In the genomic region with DNA sequence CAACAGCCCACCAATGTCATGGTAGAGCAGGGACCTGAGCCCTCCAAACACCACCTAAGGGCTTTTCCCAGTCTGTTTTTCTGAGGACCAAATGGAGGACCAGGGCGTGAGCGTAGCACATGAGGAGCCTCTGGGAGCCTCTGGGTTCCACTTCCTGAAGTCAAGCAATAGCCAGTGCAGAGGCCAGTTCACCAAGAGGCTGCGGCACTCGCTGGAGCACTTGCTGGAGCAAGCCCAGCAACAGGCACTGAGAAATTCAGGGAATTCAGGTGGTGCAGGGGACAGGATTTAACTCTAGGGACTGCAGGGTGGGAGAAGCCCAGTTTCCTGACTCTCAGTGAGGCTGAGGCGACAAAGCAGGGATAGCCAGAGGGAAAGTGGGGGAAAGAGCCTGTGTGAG, we compare ENCODE assay signal across 11 mouse cellular contexts. TPM values are rescaled to one million over a fixed set of nuclear protein-coding genes. Genes with fewer than 3 reads are reported as not detected.
A peak's percentile ranks its signal among the peaks of the same experiment; 100 is the strongest.
DNase-seq lines count a peak whose midpoint lies in the region; ATAC-seq and TF ChIP-seq lines count a peak whose summit lies in the region.
"Had no signal": no experiment of that assay in that cellular context is flagged by ENCODE, and none has a peak within 500 bp of the region (broad histone marks: within the 10 kb centered on the region; RNA-seq: fewer than 3 reads in every experiment).

No protein-coding gene starts in this region.

- H3K27ac ChIP-seq in kidney, embryonic 15.5 days, result peak overlapping the region; percentile 82
- peak overlapping the region; percentile 87 for H3K27ac ChIP-seq in cortical plate, adult 2 months (ENCODE audit: insufficient read depth, low read length)
- H3K27ac ChIP-seq in embryonic facial prominence, embryonic 15.5 days (replicated peaks), result peak overlapping the region; percentile 88

- ATAC-seq in kidney, embryonic 15.5 days (replicated peaks; ENCODE audit: low FRiP score), result no peak
- ATAC-seq in embryonic facial prominence, embryonic 15.5 days (ENCODE audit: insufficient number of reproducible peaks, low FRiP score, low TSS enrichment, low read depth), result no peak
- ATAC-seq in erythroblast, adult 5-6 weeks (replicated peaks; ENCODE audit: low FRiP score, poor library complexity, severe bottlenecking), result no peak

- no peak overlapping the region for H3K9ac ChIP-seq in kidney, embryonic 15.5 days
- no peak overlapping the region for H3K9ac ChIP-seq in embryonic facial prominence, embryonic 15.5 days

- H3K9me3 ChIP-seq in kidney, embryonic 15.5 days (replicated peaks), result no peaks in the 10 kb centered on the region
- no peaks in the 10 kb centered on the region for H3K9me3 ChIP-seq in embryonic facial prominence, embryonic 15.5 days (replicated peaks)
- H3K9me3 ChIP-seq: forebrain, embryonic 10.5 days; neural tube, embryonic 13.5 days had no signal

- no peak overlapping the region for H3K4me2 ChIP-seq in kidney, embryonic 15.5 days
- H3K4me2 ChIP-seq in embryonic facial prominence, embryonic 15.5 days (replicated peaks), result no peak overlapping the region
- H3K4me2 ChIP-seq: neural tube, embryonic 13.5 days had no signal

- H3K36me3 ChIP-seq in kidney, embryonic 15.5 days, result peaks cover 32% of the 10 kb centered on the region
- H3K36me3 ChIP-seq in embryonic facial prominence, embryonic 15.5 days, result peaks cover 24% of the 10 kb centered on the region

- H3K4me1 ChIP-seq in kidney, embryonic 15.5 days, result peaks cover 40% of the 10 kb centered on the region
- no peaks in the 10 kb centered on the region; the same call in none of the 2 replicates for H3K4me1 ChIP-seq in cortical plate, adult 2 months (ENCODE audit: control insufficient read depth, insufficient read depth, low read length)
- peaks cover 46% of the 10 kb centered on the region for H3K4me1 ChIP-seq in embryonic facial prominence, embryonic 15.5 days

- 62% methylated on average over 5 of the region's 5 CpGs for WGBS in kidney, embryonic 15.5 days
- WGBS in embryonic facial prominence, embryonic 15.5 days, result 45% methylated on average over 5 of the region's 5 CpGs

- H3K4me3 ChIP-seq in kidney, embryonic 15.5 days (replicated peaks), result no peak overlapping the region
- H3K4me3 ChIP-seq in cortical plate, adult 2 months (ENCODE audit: insufficient read depth, low read length), result no peak overlapping the region
- H3K4me3 ChIP-seq in embryonic facial prominence, embryonic 15.5 days (replicated peaks), result no peak overlapping the region
- H3K4me3 ChIP-seq: forebrain, embryonic 10.5 days; neural tube, embryonic 13.5 days had no signal

- DNase-seq in kidney, adult 11 months, result no peak
- DNase-seq in kidney, postnatal 36 days, result peak; percentile 28 to 42
- no peak for DNase-seq in adrenal gland, adult 18-20 months (ENCODE audit: low spot score in 2 of 2)
- DNase-seq: cerebellum, adult 18-20 months had no signal

- no peak for TF ChIP-seq POLR2A in cortical plate, adult 2 months (IDR thresholded peaks at IDR 0.05; ENCODE audit: extremely low read depth, insufficient read depth, low read length)

- no peak for TF ChIP-seq CTCF in cortical plate, adult 2 months (IDR thresholded peaks at IDR 0.05; ENCODE audit: extremely low read depth, insufficient read depth, low read length)

- H3K27me3 ChIP-seq in kidney, embryonic 15.5 days, result no peaks in the 10 kb centered on the region
- H3K27me3 ChIP-seq in embryonic facial prominence, embryonic 15.5 days, result no peaks in the 10 kb centered on the region
- H3K27me3 ChIP-seq: neural tube, embryonic 13.5 days had no signal

RNA-seq across cellular contexts. Expression of gene Micall1, which starts 10.5 kb away (rescaled TPM):
- polyA plus RNA-seq in kidney, embryonic 15.5 days (2015; fragmentation: Nextera tagmentation; extraction: Ambion mirVana), result 8.6 and 11.0 TPM in 2 replicates
- 25.0 and 27.6 TPM in 2 replicates for polyA plus RNA-seq in cortical plate, adult 2 months (2012; rRNA removed)
- 16.8 and 17.3 TPM in 2 replicates for polyA plus RNA-seq in embryonic facial prominence, embryonic 15.5 days (2015; fragmentation: Nextera tagmentation; extraction: Ambion mirVana)
- 10 to 100 TPM; 39.0 to 45.5 TPM for total RNA-seq in adrenal gland, adult 18-20 months (2021)
- total RNA-seq in erythroblast, adult 5-6 weeks (2015; ENCODE audit: low replicate concordance), result 0.77 and 1.9 TPM in 2 replicates
- total RNA-seq in erythroblast, adult 5-6 weeks (2017; ENCODE audit: low replicate concordance), result 0.68 and 0.98 TPM in 2 replicates

RNA-seq across cellular contexts. Expression of gene Eif3l, which starts 23.2 kb away (rescaled TPM):
- 243 and 247 TPM in 2 replicates for polyA plus RNA-seq in kidney, embryonic 15.5 days (2015; fragmentation: Nextera tagmentation; extraction: Ambion mirVana)
- polyA plus RNA-seq in cortical plate, adult 2 months (2012; rRNA removed), result 86.8 and 93.0 TPM in 2 replicates
- 197 and 205 TPM in 2 replicates for polyA plus RNA-seq in embryonic facial prominence, embryonic 15.5 days (2015; fragmentation: Nextera tagmentation; extraction: Ambion mirVana)
- total RNA-seq in adrenal gland, adult 18-20 months (2021), result 100 to 1,000 TPM; 136 to 139 TPM
- 29.4 and 47.6 TPM in 2 replicates for total RNA-seq in erythroblast, adult 5-6 weeks (2015; ENCODE audit: low replicate concordance)
- total RNA-seq in erythroblast, adult 5-6 weeks (2017; ENCODE audit: low replicate concordance), result 51.3 and 56.2 TPM in 2 replicates

RNA-seq across cellular contexts. Expression of gene Ankrd54, which starts 35.5 kb away (rescaled TPM):
- 47.7 and 56.3 TPM in 2 replicates for polyA plus RNA-seq in kidney, embryonic 15.5 days (2015; fragmentation: Nextera tagmentation; extraction: Ambion mirVana)
- polyA plus RNA-seq in cortical plate, adult 2 months (2012; rRNA removed), result 26.5 and 28.2 TPM in 2 replicates
- 58.7 and 71.7 TPM in 2 replicates for polyA plus RNA-seq in embryonic facial prominence, embryonic 15.5 days (2015; fragmentation: Nextera tagmentation; extraction: Ambion mirVana)
- total RNA-seq in adrenal gland, adult 18-20 months (2021), result 10 to 100 TPM; 23.9 to 26.5 TPM
- 12.3 and 20.0 TPM in 2 replicates for total RNA-seq in erythroblast, adult 5-6 weeks (2015; ENCODE audit: low replicate concordance)
- total RNA-seq in erythroblast, adult 5-6 weeks (2017; ENCODE audit: low replicate concordance), result 7.5 and 11.4 TPM in 2 replicates

RNA-seq across cellular contexts. Expression of gene Polr2f, which starts 42.6 kb away (rescaled TPM):
- 303 and 317 TPM in 2 replicates for polyA plus RNA-seq in kidney, embryonic 15.5 days (2015; fragmentation: Nextera tagmentation; extraction: Ambion mirVana)
- 131 and 134 TPM in 2 replicates for polyA plus RNA-seq in cortical plate, adult 2 months (2012; rRNA removed)
- 304 and 333 TPM in 2 replicates for polyA plus RNA-seq in embryonic facial prominence, embryonic 15.5 days (2015; fragmentation: Nextera tagmentation; extraction: Ambion mirVana)
- total RNA-seq in adrenal gland, adult 18-20 months (2021), result 100 to 1,000 TPM; 137 to 150 TPM
- total RNA-seq in erythroblast, adult 5-6 weeks (2015; ENCODE audit: low replicate concordance), result 16.1 and 20.7 TPM in 2 replicates
- total RNA-seq in erythroblast, adult 5-6 weeks (2017; ENCODE audit: low replicate concordance), result 10.8 and 13.9 TPM in 2 replicates

RNA-seq across cellular contexts. Expression of gene 1700088E04Rik, which starts 42.8 kb away (rescaled TPM):
- polyA plus RNA-seq in kidney, embryonic 15.5 days (2015; fragmentation: Nextera tagmentation; extraction: Ambion mirVana), result 7.7 and 10.5 TPM in 2 replicates
- 16.5 and 17.1 TPM in 2 replicates for polyA plus RNA-seq in cortical plate, adult 2 months (2012; rRNA removed)
- polyA plus RNA-seq in embryonic facial prominence, embryonic 15.5 days (2015; fragmentation: Nextera tagmentation; extraction: Ambion mirVana), result 17.2 and 25.2 TPM in 2 replicates
- total RNA-seq in adrenal gland, adult 18-20 months (2021), result 1 to 10 TPM; 7.2 to 8.2 TPM
- total RNA-seq in erythroblast, adult 5-6 weeks (2015; ENCODE audit: low replicate concordance), result not detected in 2 replicates
- total RNA-seq in erythroblast, adult 5-6 weeks (2017; ENCODE audit: low replicate concordance), result not detected in 2 replicates
- total RNA-seq: megakaryocyte-erythroid progenitor cell, adult 5-6 weeks had no signal

Comparison
In these comparisons a context has a peak if more than half of its experiments do, and no peak if none do; other contexts are left out.
1. DNase-seq: peak in kidney, postnatal 36 days (2 of 2); none in kidney, adult 11 months (single experiment) and adrenal gland, adult 18-20 months (0 of 2).
2. Peak in every context shown above with its lines, with median percentiles within 50 percentile points of each other: H3K27ac ChIP-seq.